Mouse (Mus musculus) megakaryocyte, embryonic 14.5 days (primary cell): ENCODE results near the gene Kdelr1.

Experiments
- FLI1 ChIP-seq: IDR thresholded peaks from 2 replicates; pipeline ENCODE4 v1.6.1; 2012; ENCODE audit warnings: low read length, inconsistent platforms, mixed read lengths
- GATA1 ChIP-seq: IDR thresholded peaks from 3 replicates; pipeline ENCODE4 v1.6.1; 2012; ENCODE audit warnings: mixed read lengths, low read length, inconsistent platforms, borderline replicate concordance

- TF ChIP-seq FLI1 (no peak), GATA1 (no peak)
Measured at GRCm38 (mm10) chr7:45892651-45893050, 20.1 kb downstream of the Kdelr1 start.
